Mouse (Mus musculus) megakaryocyte, embryonic 14.5 days (primary cell): ENCODE data around the gene Sphk2. TPM values are rescaled to one million over a fixed set of nuclear protein-coding genes. Genes with fewer than 3 reads are reported as not detected.

Source experiments
- H3K27me3 ChIP-seq: replicated peaks from 2 replicates; pipeline ENCODE3; 2012; ENCODE audit warnings: inconsistent platforms
- H3K36me3 ChIP-seq: replicated peaks from 2 replicates; pipeline ENCODE3; 2012; ENCODE audit warnings: low read length, inconsistent platforms, mixed read lengths
- H3K4me1 ChIP-seq: 2 replicates; pipeline ENCODE4 v1.6.1; 2012; ENCODE audit warnings: inconsistent platforms
- H3K4me3 ChIP-seq: replicated peaks from 2 replicates; pipeline ENCODE3; 2012; ENCODE audit warnings: moderate library complexity, mild to moderate bottlenecking, inconsistent platforms
- H3K9me3 ChIP-seq: 2 replicates; pipeline ENCODE4 v1.6.1; 2012; ENCODE audit warnings: inconsistent platforms
- FLI1 ChIP-seq: IDR thresholded peaks from 2 replicates; pipeline ENCODE4 v1.6.1; 2012; ENCODE audit warnings: low read length, inconsistent platforms, mixed read lengths
- GATA1 ChIP-seq: IDR thresholded peaks from 3 replicates; pipeline ENCODE4 v1.6.1; 2012; ENCODE audit warnings: mixed read lengths, low read length, inconsistent platforms, borderline replicate concordance
- polyA plus RNA-seq: library from polyadenylated mRNA; stranded (reverse); fragments of >175 nt; gene quantifications from 2 replicates; pipeline ENCODE4 v1.2.3, GENCODE M21; 2012; ENCODE audit warnings: low replicate concordance; ENCODE audit not compliant: insufficient read depth

Gene Sphk2
- polyA plus RNA-seq, 1 experiment, result 242 TPM

DNA sequence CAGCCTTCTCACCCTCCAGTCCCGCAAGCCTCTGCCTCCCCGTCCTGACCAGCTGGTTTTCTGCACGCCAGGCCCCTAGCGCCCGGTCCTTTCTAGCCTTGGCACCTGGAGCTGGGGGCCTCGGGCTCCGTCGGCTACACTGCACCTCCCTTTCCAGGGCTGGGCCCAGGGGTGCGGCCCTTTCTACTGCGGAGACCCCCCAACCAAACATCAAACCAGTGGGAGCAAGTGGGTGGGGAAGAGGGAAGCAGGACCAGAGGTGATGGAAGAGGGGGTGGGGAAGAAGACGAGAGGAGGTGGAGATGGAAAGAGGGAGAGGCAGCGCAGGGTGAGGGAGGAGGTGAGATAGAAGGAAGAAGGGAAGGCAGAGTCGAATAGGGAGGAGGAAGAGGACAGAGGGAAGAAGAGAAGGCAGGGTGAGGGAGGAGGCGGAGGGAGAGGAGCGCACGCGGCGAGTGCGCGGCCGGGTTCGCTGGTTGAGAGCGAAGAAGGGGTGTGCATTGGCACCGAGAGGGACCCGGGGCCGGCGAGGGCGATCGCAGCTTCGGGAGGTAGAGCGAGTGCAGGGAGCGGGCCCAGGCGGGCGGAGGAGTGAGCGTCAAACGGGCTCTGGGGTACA lies 18.2 kb downstream of the Sphk2 start, which contains the start of gene Car11:
Gene Car11, plus strand, starts transcription at position 321 of the 619 bp plus-strand sequence.
- peak within 1 kb of the TSS; percentile 91 for H3K4me3 ChIP-seq
- peaks cover 28% of the 10 kb centered on the region for H3K27me3 ChIP-seq
- H3K9me3 ChIP-seq, result no peaks in the 10 kb centered on the region
- no peaks in the 10 kb centered on the region for H3K36me3 ChIP-seq
- H3K4me1 ChIP-seq, result peaks cover 55% of the 10 kb centered on the region
- no peak for TF ChIP-seq GATA1
- no peak for TF ChIP-seq FLI1

DNA sequence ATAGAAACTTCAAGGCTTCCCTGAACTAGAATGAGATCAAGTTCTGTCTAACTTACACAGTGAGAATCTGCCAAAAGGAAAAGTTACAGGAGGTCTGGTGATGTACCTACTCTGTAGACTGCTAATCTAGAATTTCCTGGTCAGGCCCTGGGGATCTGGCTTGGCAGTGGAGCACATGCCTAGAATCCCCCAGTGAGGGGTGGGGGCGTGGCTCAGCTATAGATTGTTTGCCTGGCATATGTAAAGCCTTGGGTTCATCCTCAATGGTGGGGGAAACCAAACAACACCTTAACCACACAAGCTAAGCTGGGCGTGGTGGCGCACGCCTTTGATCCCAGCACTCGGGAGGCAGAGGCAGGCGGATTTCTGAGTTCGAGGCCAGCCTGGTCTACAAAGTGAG lies 19.9 kb downstream of the Sphk2 start:
- TF ChIP-seq FLI1, result no peak
- no peak for TF ChIP-seq GATA1
- Histone ChIP-seq H3K4me1 (peaks cover 38% of the 10 kb centered on the region), H3K4me3 (no peak overlapping the region), H3K36me3 (no peaks in the 10 kb centered on the region), H3K27me3 (peaks cover 28% of the 10 kb centered on the region), H3K9me3 (no peaks in the 10 kb centered on the region)

- peaks cover 31% of the 10 kb centered on the region for H3K4me1 ChIP-seq
- H3K36me3 ChIP-seq, result no peaks in the 10 kb centered on the region
Measured at GRCm38 (mm10) chr7:45695098-45695497, 22.7 kb downstream of the Sphk2 start.

DNA sequence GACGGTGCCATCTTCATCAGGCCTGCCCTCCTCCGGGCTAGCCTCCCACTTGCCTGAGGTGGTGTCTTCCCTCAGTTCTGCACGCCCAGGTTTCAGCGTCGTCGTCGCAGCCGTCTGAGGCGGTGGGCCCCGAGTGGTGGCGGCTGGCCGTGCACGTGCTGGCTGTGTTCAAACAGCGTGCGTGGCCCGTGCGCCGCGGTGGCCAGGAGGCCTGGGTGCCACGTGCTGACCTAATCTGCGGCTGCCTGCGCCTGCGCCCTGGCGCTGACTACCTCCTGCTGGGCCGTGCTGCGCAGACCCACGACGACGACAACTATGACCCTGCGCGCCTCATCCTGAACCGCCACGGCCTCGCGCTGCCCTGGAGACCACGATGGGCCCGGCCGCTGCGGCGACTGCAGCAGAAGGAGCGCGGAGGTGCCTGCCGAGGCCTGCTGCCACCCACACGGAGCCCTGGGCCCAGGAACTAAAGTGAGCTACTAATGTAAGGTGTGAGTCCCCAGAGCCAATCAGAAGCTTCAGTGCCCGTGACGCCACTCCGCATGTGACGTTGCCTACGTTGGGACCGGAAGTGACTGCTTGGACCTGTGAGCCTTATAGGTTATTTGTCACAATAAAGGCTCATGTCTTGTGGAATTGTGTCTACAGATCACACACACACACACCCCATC lies 23.7 kb downstream of the Sphk2 start, which contains the start of gene Sec1:
Gene Sec1, minus strand, starts transcription at position 482 of the 671 bp plus-strand sequence.
- TF ChIP-seq FLI1 (no peak), GATA1 (no peak)
- H3K36me3 ChIP-seq, result no peaks in the 10 kb centered on the region
- H3K27me3 ChIP-seq, result peaks cover 23% of the 10 kb centered on the region
- no peaks in the 10 kb centered on the region for H3K9me3 ChIP-seq
- no peak within 1 kb of the TSS for H3K4me3 ChIP-seq
- H3K4me1 ChIP-seq, result peaks cover 31% of the 10 kb centered on the region

More at GRCm38 (mm10) chr7:45695098-45695497, 22.7 kb downstream of the Sphk2 start:
- peaks cover 33% of the 10 kb centered on the region for H3K27me3 ChIP-seq
- TF ChIP-seq GATA1, result no peak
- TF ChIP-seq FLI1, result no peak
- H3K4me3 ChIP-seq, result no peak overlapping the region
- no peaks in the 10 kb centered on the region for H3K9me3 ChIP-seq

- Histone ChIP-seq H3K4me3 (no peak overlapping the region), H3K27me3 (peaks cover 14% of the 10 kb centered on the region), H3K4me1 (peaks cover 36% of the 10 kb centered on the region), H3K9me3 (no peaks in the 10 kb centered on the region), H3K36me3 (no peaks in the 10 kb centered on the region)
- TF ChIP-seq FLI1, result no peak
- TF ChIP-seq GATA1, result no peak
Measured at GRCm38 (mm10) chr7:45692364-45692763, 25.4 kb downstream of the Sphk2 start.

- Histone ChIP-seq H3K27me3 (peaks cover 30% of the 10 kb centered on the region), H3K36me3 (no peaks in the 10 kb centered on the region), H3K9me3 (no peaks in the 10 kb centered on the region), H3K4me1 (peaks cover 56% of the 10 kb centered on the region), H3K4me3 (no peak overlapping the region)
- TF ChIP-seq FLI1 (no peak), GATA1 (no peak)
Measured at GRCm38 (mm10) chr7:45689800-45690199, 28.0 kb downstream of the Sphk2 start.

- no peaks in the 10 kb centered on the region for H3K36me3 ChIP-seq
- peaks cover 35% of the 10 kb centered on the region for H3K27me3 ChIP-seq
- peaks cover 56% of the 10 kb centered on the region for H3K4me1 ChIP-seq
- no peak overlapping the region for H3K4me3 ChIP-seq
- no peak for TF ChIP-seq FLI1
- TF ChIP-seq GATA1, result no peak
- no peaks in the 10 kb centered on the region for H3K9me3 ChIP-seq
Measured at GRCm38 (mm10) chr7:45689099-45689498, 28.7 kb downstream of the Sphk2 start.

DNA sequence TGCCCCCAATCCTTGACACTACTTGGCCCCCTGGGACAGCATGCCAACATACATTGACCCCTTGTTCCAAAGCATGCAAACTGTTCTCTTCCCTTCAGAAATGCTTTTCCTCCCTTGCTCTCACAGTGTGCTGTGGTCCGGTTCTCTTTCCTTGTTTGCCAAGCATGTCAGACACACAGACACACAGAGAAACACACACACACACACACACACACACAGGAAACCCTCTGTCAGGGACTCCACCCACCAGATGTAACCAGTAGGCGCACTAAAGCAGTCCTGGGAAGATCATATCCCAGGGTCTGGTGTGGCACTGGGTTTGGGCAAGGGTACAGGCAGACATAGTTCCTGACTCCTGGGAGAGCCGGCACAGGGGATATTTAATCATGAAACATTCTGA lies 31.0 kb downstream of the Sphk2 start:
- H3K4me3 ChIP-seq, result peak overlapping the region; percentile 18
- peaks cover 38% of the 10 kb centered on the region for H3K27me3 ChIP-seq
- no peaks in the 10 kb centered on the region for H3K9me3 ChIP-seq
- no peak for TF ChIP-seq GATA1
- no peak for TF ChIP-seq FLI1
- peaks cover 69% of the 10 kb centered on the region for H3K4me1 ChIP-seq
- H3K36me3 ChIP-seq, result no peaks in the 10 kb centered on the region

DNA sequence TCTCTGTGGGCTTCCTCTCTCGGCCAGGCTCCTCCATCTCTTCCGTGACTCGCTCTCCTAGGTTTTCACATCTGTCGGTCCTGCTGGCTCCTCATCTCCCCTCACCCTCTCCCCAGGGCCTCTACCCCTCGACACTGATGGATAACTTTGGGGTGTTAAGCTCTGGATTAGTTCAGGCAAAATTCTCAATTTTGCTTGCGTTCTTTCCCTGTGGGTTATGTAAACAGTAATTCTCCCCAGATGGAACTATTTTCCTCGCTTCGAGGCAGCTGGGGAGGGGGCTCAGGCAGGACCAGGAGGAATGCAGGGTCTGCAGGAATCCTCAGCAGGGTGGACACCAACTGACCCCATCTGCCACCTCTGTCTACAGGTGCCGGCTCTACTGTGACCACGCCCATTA lies 32.0 kb downstream of the Sphk2 start:
- Histone ChIP-seq H3K4me3 (no peak overlapping the region), H3K27me3 (peaks cover 31% of the 10 kb centered on the region), H3K4me1 (peaks cover 80% of the 10 kb centered on the region), H3K36me3 (no peaks in the 10 kb centered on the region), H3K9me3 (no peaks in the 10 kb centered on the region)
- TF ChIP-seq GATA1 (no peak), FLI1 (no peak)

- no peaks in the 10 kb centered on the region for H3K9me3 ChIP-seq
- no peak within 1 kb of the TSS for H3K4me3 ChIP-seq
- peaks cover 82% of the 10 kb centered on the region for H3K4me1 ChIP-seq
- no peak for TF ChIP-seq GATA1
- no peak for TF ChIP-seq FLI1
- H3K27me3 ChIP-seq, result peaks cover 25% of the 10 kb centered on the region
- H3K36me3 ChIP-seq, result no peaks in the 10 kb centered on the region
Measured at GRCm38 (mm10) chr7:45683396-45684050, 34.3 kb downstream of the Sphk2 start, which contains the start of gene Ntn5. Ntn5 (plus strand) TSS chr7:45684022.
